Mouse (Mus musculus) CH12.LX (cell line): ENCODE measurements around the gene Pxdc1. TPM values are rescaled to one million over a fixed set of nuclear protein-coding genes. Genes with fewer than 3 reads are reported as not detected.

Experiments used
- DNase-seq: peaks from one replicate; pipeline ENCODE4 v3.0.0-alpha.2; 2013; ENCODE audit errors: extremely low read depth
- H3K27ac ChIP-seq: 2 replicates; pipeline ENCODE4 v1.5.1; 2012; ENCODE audit warnings: low read depth, mild to moderate bottlenecking, control low read depth, moderate library complexity; ENCODE audit not compliant: insufficient read depth
- H3K27me3 ChIP-seq: replicated peaks from 2 replicates; pipeline ENCODE3; 2012; ENCODE audit warnings: inconsistent platforms
- H3K36me3 ChIP-seq, 2 experiments: replicated peaks in 1 of 2; 2 replicates each; pipeline versions ENCODE3 to v1.6.1; 2012; ENCODE audit warnings: inconsistent platforms in 1 of 2, low read length in 1 of 2, mild to moderate bottlenecking in 1 of 2, mixed read lengths in 1 of 2, moderate library complexity in 1 of 2; ENCODE audit not compliant: control insufficient read depth in 1 of 2, insufficient read depth in 1 of 2
- H3K4me1 ChIP-seq, 2 experiments: 2 replicates each; pipeline ENCODE4 v1.6.1; 2012; ENCODE audit warnings: inconsistent platforms in 1 of 2, moderate library complexity in 1 of 2; ENCODE audit not compliant: insufficient read depth in 2 of 2, control insufficient read depth in 1 of 2
- H3K4me2 ChIP-seq: 2 replicates; pipeline ENCODE4 v1.6.1; 2012; ENCODE audit warnings: low read depth, mild to moderate bottlenecking, control low read depth; ENCODE audit not compliant: poor library complexity, insufficient read depth, severe bottlenecking
- H3K4me3 ChIP-seq, 3 experiments: fragments of 150-350 bp in 1 of 3; sonication (generic) in 1 of 3; replicated peaks in 1 of 3; 2 replicates each; pipeline versions ENCODE3 to v1.5.1; 2011 to 2012; ENCODE audit warnings: low read depth in 2 of 3, low read length in 2 of 3, mild to moderate bottlenecking in 2 of 3, moderate library complexity in 2 of 3, control low read depth in 1 of 3, improper control_type of control experiment in 1 of 3, inconsistent platforms in 1 of 3, mixed read lengths in 1 of 3; ENCODE audit not compliant: poor library complexity in 1 of 3
- H3K79me2 ChIP-seq: replicated peaks from 2 replicates; pipeline ENCODE4 v1.6.1; 2012; ENCODE audit warnings: mild to moderate bottlenecking, moderate library complexity; ENCODE audit not compliant: control insufficient read depth, poor library complexity, insufficient read depth, severe bottlenecking; ENCODE audit errors: extremely low read depth
- H3K9ac ChIP-seq: 2 replicates; pipeline ENCODE4 v1.6.1; 2012; ENCODE audit warnings: low read depth, mild to moderate bottlenecking, control low read depth, moderate library complexity; ENCODE audit not compliant: insufficient read depth
- H3K9me3 ChIP-seq: replicated peaks from 2 replicates; pipeline ENCODE3; 2012; ENCODE audit warnings: low read length, inconsistent platforms, mixed read lengths
- CTCF ChIP-seq, 2 experiments: IDR thresholded peaks in 1 of 2; conservative IDR thresholded peaks in 1 of 2; 2 replicates each; pipeline ENCODE4 v1.5.1; 2011 to 2012; ENCODE audit warnings: low read depth in 2 of 2, low read length in 2 of 2, improper control_type of control experiment in 1 of 2, inconsistent platforms in 1 of 2, mild to moderate bottlenecking in 1 of 2, moderate library complexity in 1 of 2
- E2F4 ChIP-seq: IDR thresholded peaks from 2 replicates; pipeline ENCODE4 v1.6.1; 2011; ENCODE audit warnings: low read depth, low read length, improper control_type of control experiment; ENCODE audit not compliant: insufficient replicate concordance
- ELF1 ChIP-seq: IDR thresholded peaks from 2 replicates; pipeline ENCODE4 v1.6.1; 2014; ENCODE audit warnings: low read depth, mild to moderate bottlenecking, inconsistent platforms, low read length, improper control_type of control experiment
- ETS1 ChIP-seq: conservative IDR thresholded peaks from 2 replicates; pipeline ENCODE4 v1.6.1; 2012; ENCODE audit warnings: low read depth, mild to moderate bottlenecking, inconsistent platforms, low read length, improper control_type of control experiment, moderate library complexity
- IRF4 ChIP-seq: IDR thresholded peaks from 2 replicates; pipeline ENCODE4 v1.6.1; 2014; ENCODE audit warnings: low read depth, mild to moderate bottlenecking, inconsistent platforms, low read length, improper control_type of control experiment
- KAT2A ChIP-seq: IDR thresholded peaks from 2 replicates; pipeline ENCODE4 v1.6.1; 2012; ENCODE audit warnings: low read length, improper control_type of control experiment, inconsistent platforms; ENCODE audit not compliant: insufficient replicate concordance
- MAX ChIP-seq: IDR thresholded peaks from 2 replicates; pipeline ENCODE4 v1.6.1; 2011; ENCODE audit warnings: low read length, improper control_type of control experiment
- MAZ ChIP-seq: IDR thresholded peaks from 2 replicates; pipeline ENCODE4 v1.6.1; 2012; ENCODE audit warnings: low read depth, mild to moderate bottlenecking, inconsistent platforms, low read length, improper control_type of control experiment, moderate library complexity
- MEF2A ChIP-seq: IDR thresholded peaks from 2 replicates; pipeline ENCODE4 v1.6.1; 2014; ENCODE audit warnings: low read depth, mild to moderate bottlenecking, inconsistent platforms, low read length, improper control_type of control experiment, borderline replicate concordance
- MXI1 ChIP-seq: IDR thresholded peaks from 2 replicates; pipeline ENCODE4 v1.6.1; 2011; ENCODE audit warnings: mild to moderate bottlenecking, low read depth, low read length, improper control_type of control experiment
- MYC ChIP-seq: IDR thresholded peaks from 2 replicates; pipeline ENCODE4 v1.6.1; 2011; ENCODE audit warnings: low read depth, mild to moderate bottlenecking, improper control_type of control experiment, low read length
- PAX5 ChIP-seq: IDR thresholded peaks from 2 replicates; pipeline ENCODE4 v1.6.1; 2012; ENCODE audit warnings: low read length, inconsistent platforms, mixed read lengths
- RAD21 ChIP-seq: IDR thresholded peaks from 2 replicates; pipeline ENCODE4 v1.6.1; 2011; ENCODE audit warnings: low read depth, mild to moderate bottlenecking, low read length, improper control_type of control experiment, moderate library complexity
- SIN3A ChIP-seq: IDR thresholded peaks from 2 replicates; pipeline ENCODE4 v1.6.1; 2012; ENCODE audit warnings: low read length, improper control_type of control experiment, inconsistent platforms
- SMC3 ChIP-seq: IDR thresholded peaks from 2 replicates; pipeline ENCODE4 v1.6.1; 2011; ENCODE audit warnings: low read depth, low read length, improper control_type of control experiment
- TBP ChIP-seq: conservative IDR thresholded peaks from 2 replicates; pipeline ENCODE4 v1.6.1; 2011; ENCODE audit warnings: low read depth, low read length, improper control_type of control experiment
- UBTF ChIP-seq: IDR thresholded peaks from 2 replicates; pipeline ENCODE4 v1.6.1; 2012; ENCODE audit warnings: low read depth, mild to moderate bottlenecking, inconsistent platforms, low read length, improper control_type of control experiment, moderate library complexity
- USF1 ChIP-seq: IDR thresholded peaks from 2 replicates; pipeline ENCODE4 v1.6.1; 2014; ENCODE audit warnings: low read depth, mild to moderate bottlenecking, inconsistent platforms, low read length, improper control_type of control experiment
- ZC3H11A ChIP-seq: IDR thresholded peaks from 2 replicates; pipeline ENCODE4 v1.6.1; 2012; ENCODE audit warnings: low read depth, mild to moderate bottlenecking, inconsistent platforms, low read length, improper control_type of control experiment
- ZMIZ1 ChIP-seq: IDR thresholded peaks from 2 replicates; pipeline ENCODE4 v1.6.1; 2012; ENCODE audit warnings: low read depth, mild to moderate bottlenecking, inconsistent platforms, low read length, improper control_type of control experiment
- ZNF384 ChIP-seq: IDR thresholded peaks from 2 replicates; pipeline ENCODE4 v1.6.1; 2012; ENCODE audit warnings: low read depth, low read length, improper control_type of control experiment, inconsistent platforms
- dilution Hi-C: fragments of 300-500 bp; cut with MboI; formaldehyde crosslinking; loops from 2 replicates; pipeline ENCODE4 v1.14.3; 2020; ENCODE audit warnings: low sequenced_read_pairs; ENCODE audit not compliant: extremely low pct_unique_long_range_greater_than_20kb, extremely low pct_ligation_motif_present
- in situ Hi-C: fragments of 300-500 bp; cut with MboI; formaldehyde crosslinking; loops from 3 replicates; pipeline ENCODE4 v1.14.3; 2019; ENCODE audit warnings: low sequenced_read_pairs, low pct_ligation_motif_present, low pct_unique_long_range_greater_than_20kb, mixed read lengths
- polyA plus RNA-seq: library from polyadenylated mRNA; unstranded; fragments of >175 nt; gene quantifications from 2 replicates; pipeline ENCODE4 v1.2.1, GENCODE M21; 2012; ENCODE audit warnings: low read depth; ENCODE audit not compliant: insufficient read length
- total RNA-seq, 2 experiments: library from RNA; depleted of rRNA; stranded (reverse); fragments of 300-350 nt in 1 of 2; fragments of >200 nt in 1 of 2; gene quantifications; 2 replicates each; pipeline ENCODE4 v1.2.3; 2012 to 2014

Gene Pxdc1
- total and polyA plus RNA-seq, 3 experiments: not detected

GRCm38 (mm10) chr13:34665074-34665473 is 11.8 kb upstream of the Pxdc1 start:
- no peaks in the 10 kb centered on the region for H3K36me3 ChIP-seq
- no peak overlapping the region for H3K4me3 ChIP-seq
- no peaks in the 10 kb centered on the region for H3K79me2 ChIP-seq
- H3K9ac ChIP-seq: no peak overlapping the region
- H3K27ac ChIP-seq: no peak overlapping the region
- H3K4me1 ChIP-seq: peaks cover 5 to 18% of the 10 kb centered on the region in 2 experiments; a peak in 3 of 4 replicates
- in situ Hi-C loops (no loop called here), dilution Hi-C loops (no loop called here)
- DNase-seq: no peak
- peaks cover 10% of the 10 kb centered on the region for H3K9me3 ChIP-seq
- TF ChIP-seq SIN3A (no peak), CTCF (conservative IDR thresholded peaks at IDR 0.05 in 1 of 2, IDR thresholded peaks at IDR 0.05 in 1 of 2; ENCODE audit: low read depth in 2 of 2, low read length in 2 of 2) (no peak), KAT2A (no peak), MAX (no peak), MXI1 (no peak), MEF2A (no peak), UBTF (no peak), ZMIZ1 (no peak), ETS1 (no peak), PAX5 (no peak), ELF1 (no peak), RAD21 (no peak), IRF4 (no peak), TBP (no peak), MYC (no peak), USF1 (no peak), E2F4 (no peak), ZC3H11A (no peak), ZNF384 (no peak), SMC3 (no peak)
- no peaks in the 10 kb centered on the region for H3K27me3 ChIP-seq
- no peak overlapping the region for H3K4me2 ChIP-seq

DNA sequence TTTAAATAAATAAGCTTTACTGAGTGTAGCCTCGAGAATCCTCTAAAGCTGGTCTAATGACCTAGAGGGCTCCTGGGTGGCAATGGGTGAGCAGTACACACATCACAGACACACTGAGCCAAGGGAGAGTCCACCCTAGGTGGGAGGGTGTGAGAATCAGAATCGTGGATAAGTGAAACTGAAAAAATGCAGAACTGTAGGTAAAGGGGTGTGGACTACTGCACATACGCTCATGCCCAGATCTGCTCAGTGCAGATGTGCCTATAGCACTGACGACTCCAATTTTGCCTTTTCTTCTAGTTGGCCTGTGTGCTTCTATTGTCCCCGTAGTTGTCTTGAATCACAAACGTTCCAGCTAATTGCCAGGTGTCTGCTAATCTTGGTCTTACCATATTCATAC is 10.5 kb upstream of the Pxdc1 start:
- no peak overlapping the region for H3K4me3 ChIP-seq
- no peaks in the 10 kb centered on the region for H3K36me3 ChIP-seq
- no peak for DNase-seq
- TF ChIP-seq MAZ (no peak), MAX (no peak)
- peaks cover 7% of the 10 kb centered on the region for H3K9me3 ChIP-seq
- in situ Hi-C loops: no loop called here
- H3K4me1 ChIP-seq: peaks cover 5 to 14% of the 10 kb centered on the region in 2 experiments; a peak in 2 of 4 replicates
- no peak overlapping the region for H3K27ac ChIP-seq
- no peaks in the 10 kb centered on the region for H3K79me2 ChIP-seq
- no peak overlapping the region for H3K9ac ChIP-seq
- no peaks in the 10 kb centered on the region for H3K27me3 ChIP-seq
- dilution Hi-C loops: no loop called here
- no peak overlapping the region for H3K4me2 ChIP-seq
